Mouse (Mus musculus): Measurements from ENCODE around the gene Spsb2.

- TF ChIP-seq CTCF (IDR thresholded peaks at IDR 0.05; ENCODE audit: control insufficient read depth, insufficient read depth, low read length) (no peak), POLR2A (IDR thresholded peaks at IDR 0.05; ENCODE audit: borderline replicate concordance, control insufficient read depth, low read depth, low read length) (no peak)
These were observed 18.9 kb upstream of the Spsb2 start for GRCm38 (mm10) chr6:124789519-124789918.
